In the genomic region with DNA sequence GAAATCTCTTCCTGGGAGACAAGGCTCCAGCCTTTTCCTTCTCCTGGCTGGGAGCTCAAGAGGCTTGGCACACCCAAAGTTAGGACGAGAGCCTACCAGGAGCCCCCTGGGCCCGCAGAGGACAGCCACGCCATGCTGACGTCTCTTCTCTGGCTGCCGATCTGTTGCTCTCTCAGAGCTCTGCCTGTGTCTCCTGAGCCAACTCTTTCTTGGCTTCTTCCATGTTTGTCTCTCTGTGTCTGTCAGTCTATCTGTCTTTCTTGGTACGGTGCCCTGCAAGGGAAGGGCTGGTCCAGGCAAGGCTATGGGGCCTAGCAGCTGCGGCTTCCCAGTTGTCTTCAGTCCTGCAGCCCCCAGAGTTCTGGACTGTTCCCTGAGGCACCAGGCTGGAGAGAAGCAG, we compare ENCODE assay signal across 8 mouse cellular contexts. TPM values are rescaled to one million over a fixed set of nuclear protein-coding genes. Genes with fewer than 3 reads are reported as not detected.
DNase-seq lines count a peak whose midpoint lies in the region; ATAC-seq and TF ChIP-seq lines count a peak whose summit lies in the region.
"Had no signal": no experiment of that assay in that cellular context is flagged by ENCODE, and none has a peak within 500 bp of the region (broad histone marks: within the 10 kb centered on the region; RNA-seq: fewer than 3 reads in every experiment).

No protein-coding gene starts in this region.

- no peaks in the 10 kb centered on the region for H3K36me3 ChIP-seq in heart, embryonic 16.5 days (ENCODE audit: control insufficient read depth, insufficient read depth)

- no peak for ATAC-seq in heart, embryonic 16.5 days (replicated peaks; ENCODE audit: extremely low read depth, insufficient read depth, low FRiP score)
- ATAC-seq: inflammation-experienced regulatory T-cells, adult 6 months had no signal

- peak overlapping the region; percentile 16; the same call in 1 of the 2 replicates for H3K9ac ChIP-seq in heart, embryonic 16.5 days (ENCODE audit: low read length)

- WGBS in heart, embryonic 16.5 days: 61% methylated on average over 7 of the region's 7 CpGs

- peak overlapping the region; percentile 68 for H3K27ac ChIP-seq in layer of hippocampus, adult 2 months
- H3K27ac ChIP-seq in heart, embryonic 16.5 days (ENCODE audit: low read length): no peak overlapping the region

- H3K4me1 ChIP-seq in heart, embryonic 16.5 days (ENCODE audit: control insufficient read depth, insufficient read depth, low read length): peaks cover 38% of the 10 kb centered on the region

- no peak overlapping the region for H3K4me3 ChIP-seq in layer of hippocampus, adult 2 months
- no peak overlapping the region for H3K4me3 ChIP-seq in heart, embryonic 16.5 days (ENCODE audit: low read length)

- no peak overlapping the region for H3K4me2 ChIP-seq in heart, embryonic 16.5 days (ENCODE audit: low read depth, low read length)

- H3K27me3 ChIP-seq in heart, embryonic 16.5 days (ENCODE audit: control insufficient read depth, insufficient read depth, low read length): no peaks in the 10 kb centered on the region

- no peak for DNase-seq in layer of hippocampus, adult 2 months (ENCODE audit: low spot score in 2 of 2)
- DNase-seq in layer of hippocampus, postnatal 25 days (ENCODE audit: extremely low spot score in 1 of 2, low spot score in 1 of 2): no peak
- peak; percentile 59 to 79 for DNase-seq in heart, adult 18-20 months
- peak; percentile 37 for DNase-seq in lung, postnatal 25 days (ENCODE audit: low spot score)
- DNase-seq in c-Kit-positive CD71-positive TER-119-positive erythroid progenitor cells, embryonic 14.5 days (ENCODE audit: low spot score): no peak
- DNase-seq in kidney, adult 8-10 months: no peak

- no peaks in the 10 kb centered on the region for H3K9me3 ChIP-seq in heart, embryonic 16.5 days (replicated peaks; ENCODE audit: control insufficient read depth, low read length)

- no peak for TF ChIP-seq CTCF in layer of hippocampus, adult 2 months (conservative IDR thresholded peaks at IDR 0.05)

RNA-seq across cellular contexts. Expression of a gene that starts 24.6 kb away (rescaled TPM):
- total RNA-seq in layer of hippocampus, adult 2 months (2021): 1 to 10 TPM; 2.1 to 3.1 TPM
- total RNA-seq in layer of hippocampus, postnatal 25 days (2021): 1 to 10 TPM; 2.3 to 2.8 TPM
- total RNA-seq in heart, adult 18-20 months (2021): 1 to 10 TPM; 8.3 to 9.1 TPM
- polyA plus RNA-seq in heart, embryonic 16.5 days (2015; fragmentation: Nextera tagmentation; extraction: Ambion mirVana): 14.5 and 17.0 TPM in 2 replicates
- polyA plus RNA-seq: inflammation-experienced regulatory T-cells, adult 6 months had no signal

Comparison
In these comparisons a context has a peak if more than half of its experiments do, and no peak if none do; other contexts are left out.
1. DNase-seq: peak in heart, adult 18-20 months (2 of 2) and lung, postnatal 25 days (single experiment); none in layer of hippocampus, adult 2 months (0 of 2), layer of hippocampus, postnatal 25 days (0 of 2), c-Kit-positive CD71-positive TER-119-positive erythroid progenitor cells, embryonic 14.5 days (single experiment) and kidney, adult 8-10 months (0 of 2).